Mouse (Mus musculus) midbrain, embryonic 16.5 days (tissue): ENCODE data around the gene Pkd2. TPM values are rescaled to one million over a fixed set of nuclear protein-coding genes. Genes with fewer than 3 reads are reported as not detected.

Experiments
- ATAC-seq: fragments of 200-750 bp; cut with Nextera tagmentation; 2 replicates; pipeline ENCODE4 v1.8.0; 2017; ENCODE audit warnings: moderate TSS enrichment
- H3K27ac ChIP-seq: fragments of 300-500 bp; sonication (generic); 2 replicates; pipeline ENCODE4 v1.5.1; 2014; ENCODE audit warnings: mild to moderate bottlenecking, low read length, mixed read lengths
- H3K27me3 ChIP-seq: fragments of 300-500 bp; sonication (generic); 2 replicates; pipeline ENCODE4 v1.6.1; 2014; ENCODE audit warnings: low read depth, low read length, mixed read lengths; ENCODE audit not compliant: control insufficient read depth, insufficient read depth
- H3K36me3 ChIP-seq: fragments of 300-500 bp; sonication (generic); 2 replicates; pipeline ENCODE4 v1.6.1; 2014; ENCODE audit warnings: mild to moderate bottlenecking, low read length, moderate library complexity, mixed read lengths; ENCODE audit not compliant: control insufficient read depth, insufficient read depth
- H3K4me1 ChIP-seq: fragments of 300-500 bp; sonication (generic); 2 replicates; pipeline ENCODE4 v1.6.1; 2014; ENCODE audit warnings: mild to moderate bottlenecking, low read length, mixed read lengths; ENCODE audit not compliant: control insufficient read depth, insufficient read depth
- H3K4me2 ChIP-seq: fragments of 300-500 bp; sonication (generic); 2 replicates; pipeline ENCODE4 v1.6.1; 2014; ENCODE audit warnings: mild to moderate bottlenecking, low read length, mixed read lengths
- H3K4me3 ChIP-seq: fragments of 300-500 bp; sonication (generic); 2 replicates; pipeline ENCODE4 v1.5.1; 2014; ENCODE audit warnings: low read depth, mild to moderate bottlenecking, low read length, moderate library complexity, mixed read lengths
- H3K9ac ChIP-seq: fragments of 300-500 bp; sonication (generic); 2 replicates; pipeline ENCODE4 v1.6.1; 2014; ENCODE audit warnings: low read depth, low read length, mixed read lengths
- H3K9me3 ChIP-seq: fragments of 300-500 bp; sonication (generic); replicated peaks from 2 replicates; pipeline ENCODE4 v1.6.1; 2014; ENCODE audit warnings: mild to moderate bottlenecking, low read length, mixed read lengths; ENCODE audit not compliant: control insufficient read depth, poor library complexity, severe bottlenecking
- WGBS: fragments of 180-500 bp; shearing (Covaris S2); extraction: QIAGEN DNeasy Blood & Tissue Kit; methylation state at CpG from one replicate; pipeline ENCODE4 v1.1.7; 2014; 5-methylcytosine and 5-hydroxymethylcytosine counted together
- polyA plus RNA-seq: library from polyadenylated mRNA; unstranded; fragments of >200 nt; fragmentation: Nextera tagmentation; extraction: Ambion mirVana; gene quantifications from 2 replicates; pipeline ENCODE4 v1.2.1, GENCODE M21; 2015

The Pkd2 gene
- polyA plus RNA-seq, 1 experiment from 2014 or later = 7.6 TPM

DNA sequence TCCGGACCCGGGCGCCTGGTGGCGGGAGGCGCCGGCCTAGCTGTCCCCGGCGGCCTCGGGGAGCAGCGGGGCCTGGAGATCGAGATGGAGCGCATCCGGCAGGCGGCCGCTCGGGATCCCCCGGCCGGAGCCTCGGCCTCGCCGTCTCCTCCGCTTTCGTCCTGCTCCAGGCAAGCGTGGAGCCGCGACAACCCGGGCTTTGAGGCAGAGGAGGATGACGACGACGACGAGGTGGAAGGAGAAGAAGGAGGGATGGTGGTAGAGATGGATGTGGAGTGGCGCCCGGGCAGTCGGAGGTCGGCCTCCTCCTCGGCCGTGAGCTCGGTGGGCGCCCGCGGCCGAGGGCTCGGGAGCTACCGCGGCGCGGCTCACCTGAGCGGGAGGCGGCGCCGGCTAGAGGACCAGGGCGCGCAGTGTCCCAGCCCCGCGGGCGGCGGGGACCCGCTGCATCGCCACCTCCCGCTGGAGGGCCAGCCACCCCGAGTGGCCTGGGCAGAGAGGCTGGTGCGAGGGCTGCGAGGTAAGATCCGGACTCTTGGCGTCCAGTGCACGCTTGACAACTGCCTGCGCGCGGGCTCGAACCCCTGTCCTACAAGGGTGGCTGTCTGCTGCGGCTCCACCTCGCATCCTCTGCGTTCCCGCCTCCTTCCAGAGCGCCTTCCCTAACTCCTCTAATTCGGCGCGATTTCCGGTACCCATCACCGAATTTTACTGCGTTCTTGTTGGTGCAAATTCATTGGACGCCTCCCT, 631 bp downstream of the Pkd2 start:
- 0 out of 2 replicates have a peak, but pooled peaks cover 3% of the 10 kb centered on the region for H3K9me3 ChIP-seq
- WGBS = under 1% methylated on average over 66 of the region's 82 CpGs
- peak overlapping the region; percentile 95 for H3K27ac ChIP-seq

DNA sequence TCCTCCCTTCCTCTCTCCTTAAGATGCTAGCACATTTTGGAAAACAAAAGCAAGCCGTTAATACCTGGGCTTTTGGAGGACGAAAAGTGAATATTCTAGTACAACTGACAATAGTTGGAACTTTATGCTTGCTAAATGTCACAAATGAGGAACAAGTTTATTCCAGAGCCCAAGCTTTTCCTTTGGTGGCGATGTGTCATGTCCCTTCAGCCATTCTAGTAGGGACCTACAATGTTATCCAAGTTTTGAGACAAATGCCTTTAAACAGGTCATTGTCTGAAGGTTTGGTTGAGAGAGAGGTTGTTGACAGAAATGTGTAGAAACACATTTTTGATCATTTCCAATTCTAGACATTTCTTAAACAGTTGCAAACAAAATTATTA, 1.2 kb downstream of the Pkd2 start:
- no peak for ATAC-seq
- Histone ChIP-seq H3K4me1 (peaks cover 19% of the 10 kb centered on the region), H3K9ac (peak overlapping the region; percentile 96), H3K27ac (peak overlapping the region; percentile 95), H3K4me2 (peak overlapping the region; percentile 68), H3K36me3 (peaks cover 11% of the 10 kb centered on the region), H3K27me3 (no peaks in the 10 kb centered on the region), H3K4me3 (peak overlapping the region; percentile 88), H3K9me3 (0 out of 2 replicates have a peak, but pooled peaks cover 3% of the 10 kb centered on the region)
- WGBS = 32% methylated on average over 3 of the region's 3 CpGs

More for the DNA sequence above, 631 bp downstream of the Pkd2 start:
- Histone ChIP-seq H3K4me2 (peak overlapping the region; percentile 68), H3K36me3 (peaks cover 7% of the 10 kb centered on the region), H3K9ac (peak overlapping the region; percentile 96), H3K27me3 (no peaks in the 10 kb centered on the region), H3K4me3 (peak overlapping the region; percentile 88), H3K4me1 (peaks cover 19% of the 10 kb centered on the region)
- peak; percentile 85 for ATAC-seq

DNA sequence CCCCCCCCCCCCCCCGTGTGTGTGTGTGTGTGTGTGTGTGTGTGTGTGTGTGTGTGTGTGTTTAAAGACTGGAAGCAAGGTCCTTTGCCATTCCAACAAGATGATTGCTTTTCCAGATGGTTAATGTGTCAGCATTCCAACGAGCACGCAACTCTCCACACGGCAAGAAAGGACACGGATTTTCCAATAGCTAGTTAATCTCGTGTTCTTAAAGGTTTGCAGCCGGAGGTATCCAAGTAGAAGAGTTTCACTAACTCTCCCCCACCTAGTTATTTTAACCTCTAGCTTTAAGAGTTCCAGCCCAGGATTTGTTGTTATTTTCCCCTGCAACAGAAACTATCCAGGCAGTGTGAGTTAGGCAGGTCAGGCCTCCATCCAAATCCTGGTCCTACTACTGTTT, 1.6 kb downstream of the Pkd2 start:
- H3K9ac ChIP-seq = no peak overlapping the region
- no peak for ATAC-seq
- H3K27me3 ChIP-seq = no peaks in the 10 kb centered on the region
- peaks cover 3% of the 10 kb centered on the region; the same call in 1 of the 2 replicates for H3K9me3 ChIP-seq
- peaks cover 15% of the 10 kb centered on the region for H3K36me3 ChIP-seq
- peak overlapping the region; percentile 68 for H3K4me2 ChIP-seq
- WGBS = 31% methylated on average over 6 of the region's 7 CpGs
- peak overlapping the region; percentile 88 for H3K4me3 ChIP-seq
- H3K4me1 ChIP-seq = peaks cover 19% of the 10 kb centered on the region
- H3K27ac ChIP-seq = no peak overlapping the region

DNA sequence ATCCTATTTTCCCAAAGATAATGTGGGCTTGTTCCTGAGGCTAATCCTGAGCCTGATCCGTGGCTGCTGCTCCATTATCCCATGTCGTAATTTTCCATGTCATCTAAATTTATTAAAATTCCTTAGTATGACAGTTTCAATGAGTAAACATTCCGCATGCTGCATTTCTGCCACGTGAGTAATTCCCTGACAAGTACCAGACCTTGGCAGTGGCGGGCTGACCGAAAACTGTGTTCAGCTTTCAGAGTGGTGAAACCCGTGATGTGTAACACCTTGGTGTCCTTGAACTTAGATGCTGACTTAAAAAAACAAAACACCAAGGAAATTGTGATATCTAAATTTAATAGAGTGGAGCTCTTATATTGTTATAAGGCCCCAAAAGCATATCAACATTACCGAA, 6.0 kb downstream of the Pkd2 start:
- no peaks in the 10 kb centered on the region; the same call in 1 of the 2 replicates for H3K9me3 ChIP-seq
- WGBS = 85% methylated on average over 8 of the region's 8 CpGs
- H3K4me1 ChIP-seq = peaks cover 10% of the 10 kb centered on the region
- no peaks in the 10 kb centered on the region for H3K27me3 ChIP-seq
- H3K27ac ChIP-seq = no peak overlapping the region
- no peak overlapping the region for H3K4me2 ChIP-seq
- no peak for ATAC-seq
- peaks cover 14% of the 10 kb centered on the region for H3K36me3 ChIP-seq
- no peak overlapping the region for H3K4me3 ChIP-seq
- no peak overlapping the region for H3K9ac ChIP-seq

DNA sequence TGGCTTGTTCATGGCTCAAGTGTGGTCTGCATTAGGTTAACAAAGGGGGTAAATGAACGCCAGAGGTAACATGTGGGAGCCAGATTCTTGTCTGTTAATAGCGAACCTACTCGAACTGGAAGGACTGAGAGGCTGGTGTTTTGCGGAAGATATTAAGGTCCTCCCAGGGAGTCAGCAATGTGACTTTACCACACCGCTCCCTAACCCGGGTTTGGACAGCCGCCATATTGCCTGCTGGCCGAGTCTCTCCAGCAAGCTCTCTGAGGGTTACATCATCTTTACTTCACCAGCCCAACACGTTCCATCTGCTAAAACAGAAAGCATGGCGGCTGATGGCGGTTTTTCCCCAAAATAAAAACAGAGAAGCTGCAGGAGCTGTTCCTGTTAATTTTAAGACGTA, 6.5 kb downstream of the Pkd2 start:
- peaks cover 14% of the 10 kb centered on the region for H3K36me3 ChIP-seq
- H3K4me2 ChIP-seq = no peak overlapping the region
- no peak for ATAC-seq
- H3K27ac ChIP-seq = no peak overlapping the region
- H3K27me3 ChIP-seq = no peaks in the 10 kb centered on the region
- no peaks in the 10 kb centered on the region; the same call in 1 of the 2 replicates for H3K9me3 ChIP-seq
- 93% methylated on average over 12 of the region's 12 CpGs for WGBS
- H3K4me3 ChIP-seq = no peak overlapping the region
- H3K4me1 ChIP-seq = peaks cover 7% of the 10 kb centered on the region
- no peak overlapping the region for H3K9ac ChIP-seq

DNA sequence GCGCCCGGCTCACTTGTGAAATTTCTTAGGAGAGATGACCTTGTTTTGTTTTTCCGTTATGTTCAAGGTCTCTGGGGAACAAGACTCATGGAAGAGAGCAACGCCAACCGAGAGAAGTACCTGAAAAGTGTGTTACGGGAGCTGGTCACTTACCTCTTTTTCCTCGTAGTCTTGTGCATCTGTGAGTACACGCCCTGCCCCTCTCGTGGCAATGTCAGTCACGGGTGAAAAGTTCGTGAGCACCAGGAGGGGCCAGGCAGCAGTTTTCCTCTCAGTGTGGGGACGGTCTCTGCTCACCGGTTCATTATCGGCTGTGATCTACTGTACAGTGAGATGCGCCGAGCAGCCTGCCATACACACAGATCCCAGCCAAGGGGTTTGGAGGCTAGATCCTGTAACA, 7.6 kb downstream of the Pkd2 start:
- 94% methylated on average over 16 of the region's 16 CpGs for WGBS
- Histone ChIP-seq H3K9me3 (no peaks in the 10 kb centered on the region; the same call in 1 of the 2 replicates), H3K36me3 (peaks cover 16% of the 10 kb centered on the region)

DNA sequence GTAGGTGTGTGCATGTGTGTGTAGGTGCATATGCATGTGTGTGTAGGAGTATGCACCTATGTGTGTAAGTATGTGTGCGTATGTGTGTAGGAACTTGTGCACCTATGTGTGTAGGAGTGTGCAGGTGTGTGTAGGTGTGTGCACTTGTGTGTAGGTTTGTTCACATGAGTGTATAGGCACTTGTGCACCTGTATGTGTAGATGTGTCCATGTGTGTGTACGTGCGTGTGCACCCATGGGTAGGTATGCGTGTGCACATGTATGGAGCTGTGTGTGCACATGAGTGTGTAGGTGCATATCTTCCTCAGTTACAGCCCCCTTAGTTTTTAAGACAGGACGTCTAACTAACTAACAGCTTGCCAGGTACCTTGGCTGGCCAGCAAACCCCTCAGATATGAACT, 9.3 kb downstream of the Pkd2 start:
- no peak overlapping the region for H3K27ac ChIP-seq
- WGBS = 90% methylated on average over 5 of the region's 5 CpGs
- H3K36me3 ChIP-seq = peaks cover 25% of the 10 kb centered on the region
- H3K27me3 ChIP-seq = no peaks in the 10 kb centered on the region
- no peaks in the 10 kb centered on the region; the same call in 1 of the 2 replicates for H3K9me3 ChIP-seq
- H3K4me1 ChIP-seq = no peaks in the 10 kb centered on the region
- no peak overlapping the region for H3K4me3 ChIP-seq
- ATAC-seq = no peak
- H3K9ac ChIP-seq = no peak overlapping the region
- H3K4me2 ChIP-seq = no peak overlapping the region

More for the DNA sequence above, 7.6 kb downstream of the Pkd2 start:
- no peaks in the 10 kb centered on the region for H3K27me3 ChIP-seq
- no peak overlapping the region for H3K4me3 ChIP-seq
- no peaks in the 10 kb centered on the region for H3K4me1 ChIP-seq
- H3K27ac ChIP-seq = no peak overlapping the region
- ATAC-seq = no peak
- no peak overlapping the region for H3K4me2 ChIP-seq
- H3K9ac ChIP-seq = no peak overlapping the region

DNA sequence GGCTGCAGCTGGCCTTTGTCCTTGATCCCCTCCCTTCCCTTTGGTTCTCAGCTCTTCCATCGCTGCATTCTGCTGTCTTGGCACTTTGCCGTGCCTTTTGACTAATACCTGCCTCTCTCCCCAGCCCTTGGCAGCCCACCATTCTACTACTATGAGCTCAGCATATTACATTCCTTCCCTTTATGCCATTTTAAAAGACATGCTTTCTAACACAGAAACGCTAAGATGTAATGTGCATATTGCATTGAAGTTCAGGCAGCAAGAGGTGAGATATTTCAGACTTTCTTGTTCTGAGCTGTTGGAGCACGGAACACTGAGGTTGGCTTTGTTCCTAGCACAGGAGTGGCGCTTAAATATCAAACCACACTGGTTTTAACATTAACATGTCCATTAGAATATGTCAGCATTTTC, 11.7 kb downstream of the Pkd2 start:
- Histone ChIP-seq H3K4me2 (no peak overlapping the region), H3K36me3 (peaks cover 15% of the 10 kb centered on the region)

DNA sequence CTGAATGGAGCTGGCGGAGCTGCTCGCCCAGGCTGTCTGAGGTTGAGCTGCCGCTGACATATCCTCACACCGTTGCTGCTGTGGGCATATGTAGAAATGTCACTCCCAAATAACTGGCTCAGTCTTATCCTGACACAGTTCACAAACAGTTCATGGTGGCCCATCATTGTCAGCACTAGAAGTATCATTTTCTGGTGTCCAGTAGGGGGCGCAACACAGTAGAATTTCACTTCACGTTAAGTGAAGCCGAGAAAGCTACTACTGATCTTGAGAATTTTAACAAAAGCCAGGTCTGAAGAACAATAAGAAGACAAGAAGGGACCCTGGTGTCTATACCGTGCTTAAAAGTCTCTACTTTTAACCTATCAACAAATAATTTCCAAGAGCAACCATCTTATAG, 13.1 kb downstream of the Pkd2 start:
- H3K27ac ChIP-seq = no peak overlapping the region
- no peaks in the 10 kb centered on the region for H3K4me1 ChIP-seq
- H3K27me3 ChIP-seq = no peaks in the 10 kb centered on the region
- no peak overlapping the region for H3K4me2 ChIP-seq
- WGBS = 97% methylated on average over 8 of the region's 8 CpGs
- ATAC-seq = no peak
- H3K4me3 ChIP-seq = no peak overlapping the region
- H3K9ac ChIP-seq = no peak overlapping the region
- H3K36me3 ChIP-seq = peaks cover 22% of the 10 kb centered on the region
- H3K9me3 ChIP-seq = no peaks in the 10 kb centered on the region

More for the DNA sequence above, 11.7 kb downstream of the Pkd2 start:
- Histone ChIP-seq H3K27me3 (no peaks in the 10 kb centered on the region), H3K9ac (no peak overlapping the region), H3K27ac (no peak overlapping the region), H3K4me1 (no peaks in the 10 kb centered on the region), H3K9me3 (no peaks in the 10 kb centered on the region), H3K4me3 (no peak overlapping the region)
- no peak for ATAC-seq
- WGBS = 86% methylated on average over 5 of the region's 5 CpGs
